Mouse (Mus musculus): Measurements from ENCODE around the gene Thoc6.

DNA sequence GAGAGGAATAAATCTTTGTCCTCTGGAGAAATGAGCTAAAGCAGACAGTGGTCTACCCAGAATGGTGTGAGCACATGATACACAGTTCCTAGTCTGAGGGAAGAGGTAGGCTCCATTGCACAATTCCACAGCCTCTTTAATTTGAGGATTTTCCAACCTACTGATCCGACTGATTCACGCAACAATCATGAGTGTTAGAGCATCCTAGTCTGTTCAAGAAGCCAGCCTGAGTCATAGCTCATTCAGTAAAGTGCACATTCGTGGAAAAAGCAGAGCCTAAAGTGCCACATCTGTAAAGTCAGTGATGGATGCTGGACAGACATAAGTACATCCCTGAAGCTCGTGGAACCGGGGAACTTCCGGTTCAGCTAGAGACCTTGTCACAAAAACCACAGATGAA lies 22.3 kb downstream of the Thoc6 start:
- TF ChIP-seq CTCF (IDR thresholded peaks at IDR 0.05; ENCODE audit: control insufficient read depth, insufficient read depth, insufficient read length) = no peak
- no peak for TF ChIP-seq MAX (IDR thresholded peaks at IDR 0.05)
- TF ChIP-seq USF1 (IDR thresholded peaks at IDR 0.05; ENCODE audit: low read depth) = no peak
- no peak for TF ChIP-seq MYOG (IDR thresholded peaks at IDR 0.05; ENCODE audit: control insufficient read depth, extremely low read depth, insufficient read length)
